Mouse (Mus musculus) large intestine, adult 2 months (tissue): ENCODE measurements around the gene Herpud1. TPM values are rescaled to one million over a fixed set of nuclear protein-coding genes. Genes with fewer than 3 reads are reported as not detected.
A peak's percentile ranks its signal among the peaks of the same experiment; 100 is the strongest.

ENCODE experiments used
- DNase-seq: peaks from one replicate; pipeline ENCODE4 v3.0.0-alpha.2; 2012; ENCODE audit warnings: low read depth, low spot score
- WGBS: fragments of 180-500 bp; shearing (Covaris S2); methylation state at CpG from one replicate; pipeline ENCODE4 v1.1.7; 2018; 5-methylcytosine and 5-hydroxymethylcytosine counted together
- polyA plus RNA-seq: library from polyadenylated mRNA; depleted of rRNA; stranded (reverse); fragments of >200 nt; gene quantifications from 2 replicates; pipeline ENCODE4 v1.2.3, GENCODE M21; 2012

Gene Herpud1
- polyA plus RNA-seq, 1 experiment: 170 TPM

GRCm38 (mm10) chr8:94372955-94373599, 13.2 kb upstream of the Herpud1 start:
- 30% methylated on average over 6 of the region's 6 CpGs for WGBS
- no peak for DNase-seq

GRCm38 (mm10) chr8:94375551-94375991, 10.7 kb upstream of the Herpud1 start:
- 27% methylated on average over 3 of the region's 3 CpGs for WGBS

GRCm38 (mm10) chr8:94376176-94376575, 10.1 kb upstream of the Herpud1 start:
- DNase-seq: no peak
- WGBS: 39% methylated on average over 3 of the region's 3 CpGs

More at GRCm38 (mm10) chr8:94375551-94375991, 10.7 kb upstream of the Herpud1 start:
- no peak for DNase-seq

GRCm38 (mm10) chr8:94376580-94376979, 9.7 kb upstream of the Herpud1 start:
- WGBS: 91% methylated on average over 2 of the region's 2 CpGs
- no peak for DNase-seq

- DNase-seq: no peak
- 74% methylated on average over 4 of the region's 4 CpGs for WGBS
These were observed 9.2 kb upstream of the Herpud1 start for GRCm38 (mm10) chr8:94377031-94377430.

- DNase-seq: no peak
- 12% methylated on average over 11 of the region's 11 CpGs for WGBS
These were observed 8.5 kb upstream of the Herpud1 start for GRCm38 (mm10) chr8:94377714-94378205.

- no peak for DNase-seq
- WGBS: 72% methylated on average over 15 of the region's 15 CpGs
These were observed 7.3 kb upstream of the Herpud1 start for GRCm38 (mm10) chr8:94378763-94379415.

- 91% methylated on average over 9 of the region's 9 CpGs for WGBS
- no peak for DNase-seq
These were observed 6.6 kb upstream of the Herpud1 start for GRCm38 (mm10) chr8:94379686-94380085.

- WGBS: 92% methylated on average over 7 of the region's 7 CpGs
- no peak for DNase-seq
These were observed 2.1 kb upstream of the Herpud1 start for GRCm38 (mm10) chr8:94384166-94384565.

- 16% methylated on average over 20 of the region's 20 CpGs for WGBS
- no peak for DNase-seq
These were observed 578 bp upstream of the Herpud1 start for GRCm38 (mm10) chr8:94385506-94386213.

GRCm38 (mm10) chr8:94387027-94387684, 918 bp downstream of the Herpud1 start:
- peak; percentile 90 for DNase-seq
- WGBS: 0% methylated on average over 25 of the region's 25 CpGs

- 4% methylated on average over 6 of the region's 6 CpGs for WGBS
- DNase-seq: no peak
These were observed 1.5 kb downstream of the Herpud1 start for GRCm38 (mm10) chr8:94387785-94388184.

- no peak for DNase-seq
- WGBS: 84% methylated on average over 6 of the region's 6 CpGs
These were observed 3.3 kb downstream of the Herpud1 start for GRCm38 (mm10) chr8:94389531-94389930.

- DNase-seq: no peak
- WGBS: 91% methylated on average over 6 of the region's 6 CpGs
These were observed 4.2 kb downstream of the Herpud1 start for GRCm38 (mm10) chr8:94390429-94390828.

GRCm38 (mm10) chr8:94390910-94391309, 4.7 kb downstream of the Herpud1 start:
- WGBS: 94% methylated on average over 8 of the region's 8 CpGs
- DNase-seq: no peak

GRCm38 (mm10) chr8:94392147-94392546, 5.9 kb downstream of the Herpud1 start:
- WGBS: 78% methylated on average over 12 of the region's 12 CpGs

GRCm38 (mm10) chr8:94392648-94393047, 6.4 kb downstream of the Herpud1 start:
- no peak for DNase-seq
- WGBS: 63% methylated on average over 6 of the region's 6 CpGs

More at GRCm38 (mm10) chr8:94392147-94392546, 5.9 kb downstream of the Herpud1 start:
- DNase-seq: no peak

GRCm38 (mm10) chr8:94395851-94396540, 9.8 kb downstream of the Herpud1 start:
- whole genome bisulfite sequencing: 84% methylated on average over 6 of the region's 6 CpGs
- DNase-seq: no peak

GRCm38 (mm10) chr8:94396964-94397657, 10.9 kb downstream of the Herpud1 start:
- WGBS: 39% methylated on average over 11 of the region's 11 CpGs
- no peak for DNase-seq
